In genomic region chr6:92241178-92241906, GRCm38 (mm10) we compare ENCODE assay signal across 8 mouse cellular contexts. TPM values are rescaled to one million over a fixed set of nuclear protein-coding genes. Genes with fewer than 3 reads are reported as not detected.
DNase-seq lines count a peak whose midpoint lies in the region; ATAC-seq and TF ChIP-seq lines count a peak whose summit lies in the region.

No protein-coding gene starts in this region.

- no peaks in the 10 kb centered on the region for H3K9me3 ChIP-seq in G1E (replicated peaks)
- no peaks in the 10 kb centered on the region for H3K9me3 ChIP-seq in forebrain, embryonic 14.5 days (replicated peaks; ENCODE audit: control insufficient read depth, low read length)
- no peaks in the 10 kb centered on the region for H3K9me3 ChIP-seq in hindbrain, embryonic 12.5 days (replicated peaks)

- H3K9ac ChIP-seq in forebrain, embryonic 14.5 days (ENCODE audit: low read length) = no peak overlapping the region
- no peak overlapping the region for H3K9ac ChIP-seq in hindbrain, embryonic 12.5 days

- H3K27me3 ChIP-seq in G1E (ENCODE audit: insufficient read depth, low read length) = peaks cover 22% of the 10 kb centered on the region
- H3K27me3 ChIP-seq in forebrain, embryonic 14.5 days (replicated peaks; ENCODE audit: control insufficient read depth, insufficient read depth, low read length) = peaks cover 8% of the 10 kb centered on the region; the same call in 1 of the 2 replicates
- peaks cover 40% of the 10 kb centered on the region for H3K27me3 ChIP-seq in hindbrain, embryonic 12.5 days

- peaks cover 7% of the 10 kb centered on the region for H3K4me1 ChIP-seq in G1E (ENCODE audit: insufficient read depth, low read depth, low read length)
- no peaks in the 10 kb centered on the region for H3K4me1 ChIP-seq in forebrain, embryonic 14.5 days (ENCODE audit: control insufficient read depth, insufficient read depth, low read length)
- peaks cover 8% of the 10 kb centered on the region for H3K4me1 ChIP-seq in hindbrain, embryonic 12.5 days

- no peak overlapping the region for H3K4me3 ChIP-seq in G1E (ENCODE audit: low read depth, low read length)
- no peak overlapping the region for H3K4me3 ChIP-seq in forebrain, embryonic 14.5 days (ENCODE audit: low read depth, low read length)
- no peak overlapping the region for H3K4me3 ChIP-seq in hindbrain, embryonic 12.5 days

- 67% methylated on average over 3 of the region's 3 CpGs for WGBS in forebrain, embryonic 14.5 days
- 71% methylated on average over 3 of the region's 3 CpGs for WGBS in hindbrain, embryonic 12.5 days

- peak; percentile 94 for ATAC-seq in G1E (ENCODE audit: extremely low read depth, insufficient number of reproducible peaks, low FRiP score, poor library complexity, severe bottlenecking)
- peak; percentile 93 for ATAC-seq in forebrain, embryonic 14.5 days
- peak; percentile 90 for ATAC-seq in hindbrain, embryonic 12.5 days (ENCODE audit: low FRiP score)

- H3K36me3 ChIP-seq in G1E (replicated peaks) = no peaks in the 10 kb centered on the region
- no peaks in the 10 kb centered on the region for H3K36me3 ChIP-seq in forebrain, embryonic 14.5 days (ENCODE audit: control insufficient read depth, insufficient read depth, low read length)
- H3K36me3 ChIP-seq in hindbrain, embryonic 12.5 days = no peaks in the 10 kb centered on the region

- H3K27ac ChIP-seq in forebrain, embryonic 14.5 days (ENCODE audit: low read depth, low read length) = no peak overlapping the region
- H3K27ac ChIP-seq in hindbrain, embryonic 12.5 days = no peak overlapping the region

- peak; percentile 54 for DNase-seq in G1E (ENCODE audit: low spot score)
- DNase-seq in brain, embryonic 14.5 days (ENCODE audit: low read depth) = peak; percentile 66
- peak; percentile 61 for DNase-seq in forebrain, embryonic 14.5 days (ENCODE audit: low spot score)
- DNase-seq in layer of hippocampus, adult 9-11 months = peak; percentile 35
- DNase-seq in lung, postnatal 14 days = peak; percentile 59
- peak; percentile 61 for DNase-seq in retina, postnatal 1 day
- DNase-seq in thymus, postnatal 4 days = peak; percentile 73

- no peak for TF ChIP-seq POLR2A in brain, embryonic 14.5 days (IDR thresholded peaks at IDR 0.05; ENCODE audit: borderline replicate concordance, extremely low read depth, insufficient read depth, insufficient read length, poor library complexity, severe bottlenecking)

- TF ChIP-seq CTCF in G1E (IDR thresholded peaks at IDR 0.05; ENCODE audit: low read depth, low read length) = no peak
- no peak for TF ChIP-seq CTCF in brain, embryonic 14.5 days (IDR thresholded peaks at IDR 0.05; ENCODE audit: borderline replicate concordance, extremely low read depth, insufficient read depth, insufficient read length)

- no peak overlapping the region for H3K4me2 ChIP-seq in forebrain, embryonic 14.5 days (ENCODE audit: low read length)
- H3K4me2 ChIP-seq in hindbrain, embryonic 12.5 days (replicated peaks) = no peak overlapping the region

RNA-seq across cellular contexts. Expression of gene Trh, which starts 3.1 kb away (rescaled TPM):
- total RNA-seq in G1E (2014; fragmentation: Nextera tagmentation) (not detected in 2 replicates), G1E (2017) (0.06 TPM in 1 of 2 replicates, not detected in the other)
- not detected in 2 replicates for polyA plus RNA-seq in G1E (2012)
- polyA plus RNA-seq in brain, embryonic 14.5 days (2012; rRNA removed) = 2.5 and 3.0 TPM in 2 replicates
- polyA plus RNA-seq in forebrain, embryonic 14.5 days (2014; fragmentation: Nextera tagmentation; extraction: Ambion mirVana) = 6.7 and 7.3 TPM in 2 replicates
- polyA plus RNA-seq in hindbrain, embryonic 12.5 days (2016; fragmentation: Nextera tagmentation; extraction: Ambion mirVana) = 1.2 and 2.5 TPM in 2 replicates

RNA-seq across cellular contexts. Expression of gene Rbsn, which starts 26.6 kb away (rescaled TPM):
- total RNA-seq in G1E (2014; fragmentation: Nextera tagmentation) (17.9 and 31.5 TPM in 2 replicates), G1E (2017) (20.1 TPM in 2 replicates)
- polyA plus RNA-seq in G1E (2012) = 5.3 and 6.2 TPM in 2 replicates
- 19.5 and 25.5 TPM in 2 replicates for polyA plus RNA-seq in brain, embryonic 14.5 days (2012; rRNA removed)
- 17.1 and 20.2 TPM in 2 replicates for polyA plus RNA-seq in forebrain, embryonic 14.5 days (2014; fragmentation: Nextera tagmentation; extraction: Ambion mirVana)
- 33.5 and 45.4 TPM in 2 replicates for polyA plus RNA-seq in hindbrain, embryonic 12.5 days (2016; fragmentation: Nextera tagmentation; extraction: Ambion mirVana)

RNA-seq across cellular contexts. Expression of gene Mrps25, which starts 57.5 kb away (rescaled TPM):
- 12.3 and 15.8 TPM in 2 replicates for total RNA-seq in G1E (2014; fragmentation: Nextera tagmentation)
- total RNA-seq in G1E (2017) = 89.3 and 105 TPM in 2 replicates
- 9.0 and 11.9 TPM in 2 replicates for polyA plus RNA-seq in G1E (2012)
- 32.1 and 34.9 TPM in 2 replicates for polyA plus RNA-seq in brain, embryonic 14.5 days (2012; rRNA removed)
- polyA plus RNA-seq in forebrain, embryonic 14.5 days (2014; fragmentation: Nextera tagmentation; extraction: Ambion mirVana) = 56.4 and 61.1 TPM in 2 replicates
- polyA plus RNA-seq in hindbrain, embryonic 12.5 days (2016; fragmentation: Nextera tagmentation; extraction: Ambion mirVana) = 64.1 and 64.2 TPM in 2 replicates
